Mouse (Mus musculus): ENCODE results near the gene Map2k5.

GRCm38 (mm10) chr9:63136756-63137614 lies 240.7 kb downstream of the Map2k5 start:
- TF ChIP-seq POLR2A (IDR thresholded peaks at IDR 0.05; ENCODE audit: control insufficient read depth, extremely low read depth, insufficient read depth, low read length, poor library complexity), result no peak
- TF ChIP-seq CTCF (IDR thresholded peaks at IDR 0.05; ENCODE audit: borderline replicate concordance, control insufficient read depth, extremely low read depth, insufficient read depth, low read length, poor library complexity), result no peak

Data from thymus, adult 2 months (tissue).